Mouse (Mus musculus): Measurements from ENCODE around the gene Cyth4.
A peak's percentile ranks its signal among the peaks of the same experiment; 100 is the strongest.

Gene Cyth4

DNA sequence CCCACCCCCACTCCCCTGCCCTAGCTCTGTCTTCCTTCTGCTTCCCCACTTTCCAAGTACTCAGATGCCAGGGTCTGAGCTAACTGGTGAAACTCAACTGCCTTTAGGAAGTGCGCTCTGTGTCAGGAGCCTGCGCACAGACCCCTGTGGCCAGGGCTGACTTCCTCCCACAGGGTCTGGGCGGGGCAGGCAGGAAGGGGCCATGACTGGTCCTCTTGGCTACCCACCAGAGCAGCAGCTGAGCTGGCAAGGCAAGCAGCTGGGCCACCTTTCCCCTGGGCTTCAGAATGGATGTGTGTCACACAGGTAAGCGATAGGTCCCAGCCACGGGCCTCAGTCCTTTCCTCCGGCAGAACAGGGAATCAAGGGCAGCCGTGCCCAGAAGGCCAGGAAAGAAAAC, at the start of gene Cyth4:
Gene Cyth4, plus strand, starts transcription at position 134 of the 400 bp plus-strand sequence.
- DNase-seq (ENCODE audit: low spot score): no peak

DNA sequence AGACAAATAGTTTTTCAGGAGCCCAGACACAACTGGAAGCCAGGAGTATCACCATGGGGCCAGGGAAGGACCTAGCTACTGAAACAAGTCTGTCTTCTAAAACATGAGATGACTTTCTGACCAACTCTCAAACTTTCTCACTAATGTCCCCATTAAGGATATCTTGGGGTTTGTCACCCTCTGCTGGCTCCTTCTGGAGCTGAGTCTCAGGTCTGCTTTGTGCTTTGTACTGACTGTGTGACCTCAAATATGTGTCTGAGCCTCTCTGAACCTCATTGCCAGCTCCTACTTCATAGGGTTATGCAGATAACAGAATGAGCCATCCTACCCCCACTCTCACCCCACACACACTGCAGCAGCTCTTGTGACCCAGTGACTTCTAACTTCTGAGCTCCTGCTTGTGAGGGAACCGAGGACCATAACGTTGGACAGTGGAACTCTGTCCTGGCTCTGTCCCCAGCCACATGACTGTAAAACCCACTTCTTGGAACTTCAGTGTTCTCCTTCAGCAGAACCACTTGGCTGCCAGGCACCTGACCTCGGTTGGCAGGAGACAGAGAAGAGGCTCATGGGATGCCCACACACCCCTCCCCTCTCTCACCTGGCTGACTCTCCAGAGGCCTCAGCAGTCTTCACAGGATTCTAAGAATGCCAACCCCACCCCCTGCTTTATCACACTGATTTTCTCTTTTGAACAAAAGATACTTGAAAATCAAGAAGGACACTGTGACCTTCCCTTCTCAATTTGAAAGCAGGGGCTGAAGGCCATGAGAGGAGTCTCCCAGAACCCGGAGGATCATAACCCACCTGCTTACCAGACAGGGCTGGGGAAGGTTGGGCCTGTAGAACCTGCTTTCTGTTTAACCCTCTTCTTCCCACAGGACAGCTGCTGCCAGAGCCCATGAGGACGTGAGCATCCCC, 49.2 kb upstream of the Cyth4 start:
- no peak for DNase-seq (ENCODE audit: low spot score)

DNA sequence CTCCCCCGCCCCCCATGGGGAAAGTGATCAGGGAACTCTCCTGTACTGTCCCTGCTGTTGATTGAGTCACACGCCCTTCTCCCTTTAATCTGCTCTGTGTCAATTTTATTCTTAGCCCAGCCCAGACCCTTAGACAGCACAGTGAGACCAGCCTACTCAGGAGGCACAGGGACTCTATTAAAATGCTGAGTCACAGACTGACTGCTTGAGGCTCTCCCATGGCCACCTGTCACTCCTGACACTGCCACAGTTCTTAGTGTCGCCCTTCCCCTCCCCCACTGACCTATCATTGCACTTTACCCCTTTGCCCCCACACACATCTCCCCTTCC, 48.5 kb upstream of the Cyth4 start:
- DNase-seq (ENCODE audit: low spot score): no peak

DNA sequence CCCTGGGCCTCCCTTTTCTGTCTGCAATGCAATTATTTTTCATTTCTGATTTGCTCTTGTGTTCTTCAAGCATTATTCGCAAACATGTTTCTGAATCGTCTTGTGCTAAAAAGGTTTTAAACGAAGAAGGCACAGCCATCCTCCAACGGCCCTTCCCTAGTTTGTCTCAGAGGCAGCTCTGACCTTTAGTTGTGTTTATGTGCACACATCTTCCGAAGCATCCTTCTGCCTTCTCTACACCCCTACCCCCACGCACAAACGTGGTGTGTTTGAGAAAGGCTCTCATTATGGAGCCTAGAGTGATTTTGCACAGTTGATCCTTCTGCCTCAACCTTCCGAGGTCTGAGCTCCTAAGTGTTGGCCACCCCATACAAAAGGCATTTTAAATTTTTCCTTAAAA, 48.1 kb upstream of the Cyth4 start:
- no peak for DNase-seq (ENCODE audit: low spot score)

DNA sequence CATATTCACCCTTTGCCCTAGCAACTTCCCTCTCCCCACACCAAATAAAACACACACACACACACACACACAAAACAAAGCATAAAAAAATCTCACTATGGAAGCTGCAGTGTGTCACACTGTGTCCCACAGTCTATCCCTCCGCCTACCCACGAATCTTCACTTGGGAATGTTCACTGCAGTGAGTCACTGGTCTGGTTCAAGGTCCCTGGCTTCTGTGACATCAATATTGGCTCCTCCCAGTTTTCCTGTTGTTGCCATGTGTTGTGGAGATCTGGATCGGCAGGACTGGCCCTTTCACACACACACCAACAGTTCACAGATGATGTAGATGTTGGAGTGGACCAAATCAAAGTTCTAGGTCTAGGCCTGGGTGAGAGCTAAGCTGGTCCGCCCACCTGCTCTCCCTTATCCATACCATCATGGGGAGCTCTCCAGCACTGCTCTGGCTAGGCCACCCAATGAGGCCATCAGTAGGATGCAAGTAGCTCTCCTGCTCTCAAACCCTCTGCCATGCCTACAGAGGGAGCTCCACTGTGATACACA, 47.6 kb upstream of the Cyth4 start:
- DNase-seq (ENCODE audit: low spot score): no peak

DNA sequence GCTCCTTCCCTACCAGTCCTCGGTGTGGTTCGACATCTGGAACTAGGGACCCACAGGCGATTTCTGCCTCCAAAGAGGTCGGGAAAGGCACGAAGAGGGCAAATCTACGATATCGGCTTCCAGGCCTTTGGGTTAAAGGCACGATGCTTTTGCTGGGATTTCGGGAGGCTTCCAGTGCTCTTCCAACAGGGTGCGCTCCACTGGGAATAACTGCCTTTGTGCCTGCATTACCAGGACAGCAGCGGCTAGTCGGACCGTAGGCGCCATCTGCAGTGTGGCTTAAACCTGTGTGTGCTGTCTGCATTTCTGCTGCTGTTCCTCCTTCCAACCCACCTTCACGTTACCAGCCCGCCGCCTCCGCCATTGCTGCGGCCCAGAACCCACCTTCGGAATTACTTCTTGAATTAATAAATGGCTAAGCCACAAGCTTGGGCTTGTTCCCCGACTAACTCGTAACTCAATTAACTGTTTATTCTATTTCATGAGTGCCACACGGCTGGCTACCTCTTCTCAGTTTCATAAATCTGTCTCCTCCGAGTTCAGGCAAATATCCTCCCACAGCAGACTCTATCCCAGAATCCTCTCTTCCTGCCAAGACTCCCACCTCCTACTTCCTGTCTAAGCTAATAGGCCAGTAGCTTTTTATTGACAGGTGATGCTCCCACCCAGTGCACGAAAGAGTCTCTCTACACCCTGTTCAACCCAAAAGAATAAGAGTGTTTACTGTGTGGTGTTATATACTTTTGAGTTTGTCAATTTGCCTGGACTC, 42.1 kb upstream of the Cyth4 start:
- no peak for DNase-seq (ENCODE audit: low spot score)

DNA sequence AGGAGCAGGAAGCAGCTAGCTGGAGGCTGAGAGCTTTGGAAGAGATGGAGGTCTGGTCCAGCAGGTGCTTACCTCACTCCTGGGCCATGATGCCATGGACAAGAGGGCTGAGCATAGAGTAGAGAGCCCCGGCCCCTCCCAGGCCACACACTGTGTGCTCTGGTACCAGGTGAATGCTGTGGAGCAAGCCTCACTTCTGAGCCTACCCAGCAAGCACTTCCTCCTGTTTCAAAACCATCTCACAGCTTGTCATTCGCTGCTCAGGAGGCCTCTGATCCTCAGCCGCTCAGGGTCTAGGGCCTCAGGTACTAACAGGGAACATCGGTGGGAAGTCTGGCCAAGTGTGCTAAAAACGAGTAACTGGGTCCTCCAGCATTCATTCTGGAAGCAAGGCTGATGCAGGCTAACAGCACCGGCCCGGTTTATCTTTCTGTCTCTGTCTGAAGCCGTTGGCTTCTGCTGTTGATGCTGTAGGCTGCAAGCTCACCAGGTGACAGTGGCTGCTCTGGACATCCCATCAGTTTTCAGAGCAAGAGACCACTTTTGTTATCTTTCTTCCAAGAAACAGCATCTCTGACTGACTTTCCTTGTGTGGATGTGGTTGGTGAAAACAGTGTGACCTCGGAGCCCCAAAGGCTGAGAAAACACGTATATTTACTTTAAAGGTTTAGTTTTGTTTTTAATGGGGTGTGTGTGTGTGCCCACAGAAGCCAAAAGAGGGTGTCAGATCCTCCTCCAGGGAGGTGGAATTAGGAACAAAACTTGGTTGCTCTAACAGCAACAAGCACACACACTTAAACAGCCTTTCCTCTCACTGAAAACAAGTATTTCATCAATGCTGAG, 38.9 kb upstream of the Cyth4 start:
- DNase-seq (ENCODE audit: low spot score): no peak

DNA sequence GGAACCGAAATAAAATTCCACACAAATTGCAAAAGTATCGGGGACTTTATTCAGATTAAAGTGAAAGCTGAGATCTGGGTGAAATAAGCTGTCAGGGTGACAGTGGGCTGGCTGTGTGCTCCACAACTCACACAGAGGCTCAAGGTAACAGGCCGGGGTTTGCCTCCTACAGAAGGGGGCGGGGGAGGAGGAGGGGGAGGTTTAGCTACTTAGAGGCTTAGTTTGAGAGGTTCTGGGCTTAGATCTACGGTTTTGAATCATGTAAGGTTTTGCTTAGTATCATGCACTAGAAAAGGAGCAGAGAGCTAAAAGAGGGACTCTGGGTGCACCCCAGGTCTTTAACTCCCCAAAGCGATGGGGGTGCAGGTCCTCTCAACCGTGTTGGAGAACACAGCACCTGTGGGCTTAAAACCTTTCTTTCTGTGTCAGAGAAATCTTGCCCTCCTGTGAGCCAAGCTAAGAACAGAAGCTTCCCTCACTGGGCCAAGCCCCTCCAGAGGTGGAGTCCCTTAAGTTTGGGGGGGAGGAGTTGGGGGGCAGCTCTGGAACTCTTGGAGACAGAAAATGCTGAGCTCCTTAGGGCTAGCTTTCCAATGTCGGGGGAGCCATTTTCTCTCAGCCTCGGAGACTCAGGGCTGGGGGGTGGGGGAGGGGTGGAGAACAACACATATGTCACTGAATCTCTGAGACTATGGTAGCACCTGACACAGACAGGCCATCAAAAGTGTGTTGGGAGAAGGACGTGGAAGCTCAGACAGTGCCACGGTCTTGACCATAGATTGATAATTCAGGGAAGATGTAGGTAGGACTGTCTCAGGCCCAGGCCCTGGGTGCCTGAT, 37.5 kb upstream of the Cyth4 start:
- DNase-seq (ENCODE audit: low spot score): no peak

DNA sequence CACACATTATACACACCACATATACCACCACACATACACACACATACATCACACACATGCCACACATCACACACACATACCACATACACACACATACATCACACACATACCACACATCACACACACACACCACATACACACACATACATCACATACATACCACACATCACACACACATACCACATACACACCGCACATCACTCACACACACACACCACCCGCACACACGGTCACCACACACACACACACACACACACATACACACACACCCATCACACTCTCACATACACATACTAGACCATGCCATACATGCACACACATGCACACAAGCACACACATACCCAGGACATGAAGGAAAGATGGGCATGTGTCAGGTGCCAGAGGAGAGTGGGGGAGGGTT, 33.5 kb upstream of the Cyth4 start:
- DNase-seq (ENCODE audit: low spot score): no peak

DNA sequence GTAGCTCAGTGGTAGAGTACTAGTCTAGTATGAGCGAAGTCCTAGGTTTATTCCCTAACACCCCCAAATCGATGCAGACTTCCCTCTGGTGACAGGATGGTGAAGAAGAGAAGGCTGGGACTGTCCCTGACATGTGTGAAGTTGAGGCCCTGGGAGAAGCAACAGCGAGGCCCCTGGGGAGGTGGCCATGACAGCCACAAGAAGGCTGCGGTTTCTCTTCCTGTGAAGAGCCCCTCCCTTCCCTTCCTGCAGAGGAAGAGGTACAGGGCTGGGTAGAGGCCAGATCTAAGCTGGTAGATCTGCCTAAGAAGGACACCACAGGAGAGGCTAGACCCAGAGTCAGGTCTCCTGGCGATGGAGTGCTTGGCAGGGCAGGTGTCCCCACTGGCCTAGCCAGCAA, 32.9 kb upstream of the Cyth4 start:
- DNase-seq (ENCODE audit: low spot score): no peak

DNA sequence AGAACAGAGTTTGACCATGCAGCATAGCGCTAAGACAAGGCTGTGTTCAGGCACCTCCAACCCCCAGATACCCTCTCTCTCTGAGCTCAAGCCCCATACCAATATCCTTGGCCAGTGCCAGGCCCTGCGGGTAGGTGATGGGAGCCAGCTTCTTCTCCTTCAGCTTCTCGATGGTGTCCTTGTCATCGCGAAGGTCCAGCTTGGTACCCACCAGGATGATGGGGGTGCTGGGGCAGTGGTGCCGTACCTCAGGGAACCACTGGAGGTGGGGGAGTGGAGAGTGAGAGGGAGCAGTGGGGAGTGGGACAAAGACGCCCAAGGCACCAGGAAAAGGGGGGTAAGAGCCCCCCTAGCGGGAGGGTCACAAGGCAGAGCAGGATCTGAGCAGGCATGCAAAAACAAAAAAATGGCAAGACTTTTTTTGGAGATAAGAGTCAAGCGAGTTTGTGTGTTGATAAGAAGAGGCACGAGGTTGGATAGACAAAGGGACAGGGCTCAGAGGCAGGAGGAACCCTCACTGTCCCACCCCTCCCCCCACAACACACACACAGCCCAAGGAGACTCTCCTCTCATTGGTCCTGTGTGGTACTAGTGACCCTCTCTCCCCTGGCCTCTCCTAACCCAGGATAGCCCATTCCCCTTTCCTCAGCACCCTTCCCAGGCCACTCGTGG, 31.9 kb upstream of the Cyth4 start:
- DNase-seq (ENCODE audit: low spot score): peak; percentile 52

DNA sequence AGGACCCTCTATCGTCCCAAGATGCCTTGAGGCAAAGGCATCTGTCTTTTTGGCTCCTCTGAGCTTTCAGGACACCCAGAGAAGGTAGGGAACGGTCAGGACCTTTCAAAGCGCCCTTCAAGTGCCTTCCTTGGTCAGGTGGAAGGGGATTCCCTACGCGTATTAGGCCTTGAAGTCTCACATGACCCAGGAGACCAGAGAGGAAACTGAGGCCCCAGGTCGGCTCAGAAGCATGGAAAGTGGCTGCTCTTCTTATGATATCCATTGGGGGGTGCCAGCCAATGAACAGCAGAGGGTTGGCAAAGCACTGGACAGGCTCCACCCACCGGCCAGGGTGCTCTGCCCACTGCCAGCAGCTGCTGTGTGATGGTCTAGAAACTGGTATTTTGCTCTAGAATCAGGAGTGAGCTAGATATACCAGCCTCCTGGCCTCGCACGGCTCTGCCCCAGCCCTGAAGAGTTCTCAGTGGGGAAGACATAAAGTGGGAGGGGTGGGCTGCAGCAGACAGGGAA, 29.2 kb upstream of the Cyth4 start:
- no peak for DNase-seq (ENCODE audit: low spot score)

DNA sequence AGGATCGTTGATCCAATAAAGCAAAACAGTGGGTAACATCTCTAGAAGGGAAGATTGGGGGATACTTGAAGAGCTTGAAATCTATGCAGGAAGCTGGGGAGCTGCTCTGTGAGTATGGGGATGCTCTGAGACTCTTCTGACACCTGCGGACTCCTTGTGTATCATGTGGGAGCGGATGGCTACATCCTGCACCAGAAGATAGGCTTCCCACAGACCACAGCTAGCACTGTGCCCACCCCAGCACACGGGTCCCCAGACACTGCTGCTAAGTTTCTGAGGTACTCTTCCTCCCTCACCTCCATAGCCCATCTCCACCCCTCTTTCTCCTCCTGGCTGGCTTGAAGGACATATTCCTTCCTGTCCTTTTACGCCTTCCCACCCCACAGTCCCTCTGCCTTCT, 26.7 kb upstream of the Cyth4 start:
- no peak for DNase-seq (ENCODE audit: low spot score)

DNA sequence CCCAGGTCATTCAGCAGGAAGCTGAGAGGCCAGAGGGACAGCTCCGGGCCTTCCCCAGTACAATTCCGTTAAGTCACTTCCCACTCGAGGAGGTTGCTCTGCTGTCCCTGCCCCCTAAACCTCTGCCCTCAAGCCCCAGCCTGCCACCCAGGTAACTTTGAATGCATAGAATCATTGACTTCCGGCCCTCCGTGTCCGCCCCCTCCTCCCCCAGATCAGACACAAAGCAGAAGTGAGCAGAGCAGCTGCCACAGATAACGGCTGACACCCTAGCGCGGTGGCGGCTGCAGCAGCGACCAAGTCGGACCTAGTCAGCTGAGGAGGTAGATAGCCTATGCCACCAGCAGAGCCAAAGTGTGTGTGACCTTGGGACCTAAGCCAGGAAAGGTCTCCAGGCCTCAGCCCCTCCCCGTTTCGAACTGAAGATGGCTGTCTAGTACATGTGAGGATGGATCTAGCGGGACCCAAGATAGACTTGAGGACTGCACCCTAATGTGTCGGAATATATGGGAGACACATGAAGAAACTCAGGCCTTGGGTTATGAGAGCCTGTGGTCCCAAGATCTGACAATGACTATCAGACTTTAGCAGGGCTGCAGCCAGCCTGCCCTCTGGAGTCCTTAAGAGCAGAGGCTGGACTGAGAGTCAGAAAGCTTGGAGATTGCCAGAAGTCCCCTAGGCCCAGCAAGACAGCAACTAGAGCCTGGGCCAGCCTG, 25.1 kb upstream of the Cyth4 start:
- peak; percentile 79 for DNase-seq (ENCODE audit: low spot score)

DNA sequence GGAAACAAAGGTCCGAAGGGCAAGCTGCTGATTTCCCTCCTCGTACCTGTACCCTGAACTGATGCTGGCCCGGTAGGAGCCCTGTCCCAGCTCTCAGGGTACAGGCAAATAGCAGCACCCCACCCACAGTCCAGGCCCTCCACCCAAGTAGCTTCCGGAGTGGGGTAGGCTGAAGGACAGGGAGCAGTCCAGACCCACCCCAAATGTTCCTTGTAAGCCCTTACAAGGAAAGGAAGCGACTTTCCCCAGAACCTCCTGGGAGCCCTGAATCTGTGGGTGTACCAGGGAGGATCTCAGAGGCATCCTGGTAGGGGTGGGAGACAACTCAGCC, 24.6 kb upstream of the Cyth4 start:
- DNase-seq (ENCODE audit: low spot score): no peak

DNA sequence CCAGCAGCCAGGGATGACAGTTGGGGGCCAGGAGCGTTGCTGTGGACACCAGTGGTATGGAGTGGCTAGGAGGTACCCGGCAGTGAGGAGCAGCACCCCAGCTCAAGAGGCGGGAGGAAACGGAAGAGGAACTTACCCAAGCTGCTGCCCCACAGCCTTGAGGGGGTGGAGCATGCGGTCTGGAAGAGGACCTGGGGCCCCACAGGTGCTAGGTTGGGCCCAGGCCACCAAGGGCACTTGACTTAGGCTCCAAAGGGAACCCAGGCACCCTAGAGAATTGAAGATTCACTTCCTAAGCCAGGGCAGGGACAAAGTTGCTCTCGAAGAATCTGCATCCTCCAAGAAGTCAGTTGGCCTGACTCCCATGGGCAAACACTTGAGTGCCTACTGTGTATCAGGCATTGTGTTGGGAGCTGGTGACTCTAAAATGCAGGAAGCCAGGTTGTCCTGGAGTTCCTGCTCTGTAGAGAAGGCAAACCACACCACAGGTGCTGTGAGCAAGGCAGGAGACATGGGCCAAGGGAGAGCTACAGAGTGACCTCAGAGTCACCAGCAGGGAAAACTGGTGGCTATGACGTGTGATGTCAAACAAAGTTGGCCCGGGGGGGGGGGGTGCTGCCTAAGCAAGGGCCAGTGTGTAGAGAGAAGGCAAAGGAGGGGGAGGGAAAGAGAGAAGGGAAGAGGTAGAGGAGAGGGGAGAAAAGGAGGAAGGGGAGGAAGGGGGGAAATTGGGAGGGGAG, 24.0 kb upstream of the Cyth4 start, which contains the start of gene Rac2:
Gene Rac2, minus strand, starts transcription at position 126 of the 740 bp plus-strand sequence.
- DNase-seq (ENCODE audit: low spot score): no peak

DNA sequence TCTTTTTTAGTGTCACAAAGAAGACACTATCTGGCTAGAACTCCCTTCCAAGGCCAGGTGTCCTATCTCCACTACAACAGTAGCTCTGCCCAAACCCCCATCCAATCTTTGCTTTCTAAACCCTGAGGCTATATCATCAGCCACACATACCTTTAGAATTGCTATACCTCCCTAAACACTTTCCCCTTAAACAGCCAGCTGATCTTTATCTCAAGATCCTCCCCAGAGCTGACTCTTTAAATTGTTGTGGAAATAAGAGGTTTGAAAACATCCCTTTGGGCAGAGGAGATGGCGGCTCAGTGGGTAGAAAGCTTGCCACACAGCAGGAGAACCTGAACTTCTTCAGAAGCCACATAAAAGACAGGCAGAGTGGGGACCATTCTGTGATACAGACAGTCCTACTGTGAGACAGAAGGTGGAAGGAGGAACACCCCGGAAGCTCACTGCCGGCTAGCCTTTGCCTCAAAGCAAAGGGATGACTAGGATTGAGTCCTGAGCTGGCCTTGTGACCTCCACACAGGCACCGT, 20.5 kb upstream of the Cyth4 start:
- DNase-seq (ENCODE audit: low spot score): no peak

DNA sequence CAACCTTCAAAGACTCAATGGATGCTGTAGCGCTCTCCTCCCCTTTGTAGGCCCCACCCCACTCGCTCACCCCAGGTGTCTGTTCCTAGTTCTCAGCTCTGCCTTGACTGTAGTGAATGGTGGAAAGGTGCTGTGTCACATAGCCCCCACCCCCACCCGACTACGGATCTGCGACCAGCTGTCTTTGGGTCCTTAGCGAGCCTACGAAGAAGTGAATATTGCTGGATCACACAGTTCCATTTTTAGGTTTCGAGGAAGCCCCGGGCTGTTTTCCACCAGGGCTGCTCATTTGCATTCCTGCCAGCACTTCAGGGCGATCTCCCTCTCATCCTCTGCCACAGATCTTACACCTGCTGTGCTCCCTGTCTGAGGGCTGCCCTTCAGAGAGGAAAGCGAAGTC, 13.5 kb upstream of the Cyth4 start:
- no peak for DNase-seq (ENCODE audit: low spot score)

DNA sequence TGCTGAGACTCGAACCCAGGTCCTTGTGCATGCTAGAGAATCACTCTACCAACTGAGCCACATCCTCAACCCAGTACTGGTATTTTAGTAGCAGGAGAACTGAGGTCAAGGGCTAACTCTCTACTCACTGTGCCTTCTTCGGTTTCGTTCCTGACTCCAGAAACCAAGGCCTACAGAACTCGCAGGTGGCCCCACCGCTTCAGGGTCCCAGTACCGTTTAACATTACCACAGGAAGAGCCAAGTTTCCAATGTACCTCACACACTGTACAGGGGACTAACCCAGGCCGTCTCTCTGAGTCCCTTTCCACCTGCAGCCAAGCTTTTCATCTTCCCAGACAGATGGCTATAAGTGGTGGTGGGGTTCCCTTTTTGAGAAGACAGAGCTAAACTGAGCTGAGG, 11.4 kb upstream of the Cyth4 start:
- DNase-seq (ENCODE audit: low spot score): no peak

Data from c-Kit-positive CD71-positive TER-119-positive erythroid progenitor cells, embryonic 14.5 days (primary cell).